Mouse (Mus musculus) heart, postnatal 10 days (tissue): ENCODE results near the gene Aurkb. TPM values are rescaled to one million over a fixed set of nuclear protein-coding genes. Genes with fewer than 3 reads are reported as not detected.

ENCODE experiments used
- DNase-seq, 2 experiments: peaks; one replicate each; pipeline ENCODE4 v3.0.0; 2021
- intact Hi-C: fragments of 180-260 bp; cut with DNase I; formaldehyde crosslinking; loops from one replicate; pipeline ENCODE4 v1.15.1; 2025
- total RNA-seq, 2 experiments: library from RNA; stranded (reverse); gene quantifications; 2 replicates each; pipeline ENCODE4 v1.2.3; 2021

Aurkb gene
- total RNA-seq, 2 experiments from 2014 or later = 11.6 to 15.4 TPM

DNA sequence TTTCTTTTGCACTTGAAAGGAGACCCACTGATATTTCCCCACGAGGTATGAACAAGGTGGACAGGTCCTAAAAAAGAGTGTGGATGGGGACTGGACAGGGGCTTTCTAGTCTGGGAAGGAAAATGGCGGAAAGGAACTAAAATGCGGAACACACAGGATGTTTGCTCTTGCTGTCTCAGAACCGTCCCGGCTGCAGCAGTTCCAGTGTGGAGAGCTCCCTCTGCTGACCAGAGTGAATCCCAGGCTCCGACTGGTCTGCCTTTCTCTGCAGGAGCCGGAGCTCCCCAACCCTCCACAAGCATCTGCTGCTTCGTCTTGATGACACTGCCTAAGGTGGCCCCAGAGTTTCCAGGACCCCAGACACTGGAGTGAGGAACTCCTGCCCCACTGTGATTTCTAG lies 9.6 kb upstream of the Aurkb start:
- intact Hi-C loops = loop anchor here (1.0 to 5.0 kb wide), 3 partner anchors 20 to 129 kb away; partner anchors contain the start of gene Slc25a35
- DNase-seq = peak; percentile 92

DNA sequence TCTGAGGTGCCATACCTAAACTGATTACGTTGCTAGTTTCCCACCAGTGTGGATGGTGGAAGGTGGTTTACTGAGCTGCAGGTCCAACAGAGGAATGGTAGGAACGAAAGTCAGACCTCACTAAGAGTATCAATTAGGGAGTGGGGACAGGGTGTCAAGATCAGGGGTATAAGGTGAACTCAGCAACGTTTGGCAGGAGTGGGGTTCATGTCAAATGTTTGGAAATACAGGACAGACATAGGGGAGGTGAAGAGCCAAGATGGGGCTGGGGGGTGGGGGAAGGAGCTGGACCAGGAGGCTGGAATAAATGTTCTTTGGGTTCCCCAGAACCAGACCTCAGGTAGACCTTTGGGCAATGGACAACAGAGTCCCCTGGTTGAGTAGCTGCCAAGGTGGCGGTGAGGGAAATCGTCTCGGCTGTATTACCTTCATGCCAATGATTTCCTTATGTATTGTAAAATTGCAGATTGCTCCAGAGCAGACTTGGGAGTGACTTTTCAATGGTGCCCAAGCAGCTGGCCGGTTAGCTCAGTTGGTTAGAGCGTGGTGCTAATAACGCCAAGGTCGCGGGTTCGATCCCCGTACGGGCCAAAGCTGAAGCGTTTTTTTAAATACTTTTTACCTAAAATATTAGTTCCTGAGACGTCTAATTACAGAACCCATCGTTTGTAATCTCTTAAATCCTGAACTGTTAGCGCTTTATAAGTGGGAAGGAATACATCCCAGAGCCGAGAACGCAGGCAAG lies 8.8 kb upstream of the Aurkb start:
- intact Hi-C loops = loop anchor here (1.0 to 5.0 kb wide), 3 partner anchors 20 to 130 kb away; partner anchors contain the start of gene Slc25a35
- DNase-seq = peak; percentile 88 to 91

DNA sequence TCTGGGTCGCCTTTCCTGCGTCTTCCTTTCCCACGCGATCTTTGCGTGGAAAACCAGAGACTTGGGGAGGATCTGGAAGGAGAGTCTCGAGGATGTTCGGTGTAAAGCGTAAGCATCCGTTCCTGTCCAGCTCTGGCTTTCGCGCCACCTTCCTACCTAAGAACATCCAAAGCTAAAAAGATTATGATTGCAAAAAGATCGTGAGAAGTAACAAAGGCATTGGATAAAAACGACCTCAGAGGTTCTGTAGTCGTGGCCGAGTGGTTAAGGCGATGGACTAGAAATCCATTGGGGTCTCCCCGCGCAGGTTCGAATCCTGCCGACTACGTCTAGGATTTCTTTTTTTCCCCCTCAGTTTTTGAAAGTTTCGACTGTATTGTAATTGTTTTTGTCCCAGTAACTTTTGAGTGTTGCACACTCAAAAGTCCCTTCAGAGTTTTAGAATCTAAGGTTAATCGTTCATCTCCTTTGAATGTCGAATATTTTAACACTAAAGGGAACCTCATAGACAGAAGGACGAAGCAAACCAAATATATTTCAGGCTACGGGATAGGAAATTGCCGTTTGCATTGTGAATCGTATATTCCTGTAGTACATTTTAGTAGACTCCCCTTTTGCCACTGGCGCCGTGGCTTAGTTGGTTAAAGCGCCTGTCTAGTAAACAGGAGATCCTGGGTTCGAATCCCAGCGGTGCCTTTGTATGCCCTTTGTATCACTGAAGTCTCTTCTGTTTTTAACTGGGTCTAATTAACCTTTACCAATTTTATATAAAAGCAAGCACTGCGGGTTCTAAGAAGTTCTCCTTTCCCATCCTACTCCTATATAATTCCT lies 8.0 kb upstream of the Aurkb start:
- DNase-seq = peak; percentile 88 to 91
- intact Hi-C loops = loop anchor here (2.0 to 5.0 kb wide), 2 partner anchors 70 to 131 kb away; partner anchors contain the start of gene Slc25a35

DNA sequence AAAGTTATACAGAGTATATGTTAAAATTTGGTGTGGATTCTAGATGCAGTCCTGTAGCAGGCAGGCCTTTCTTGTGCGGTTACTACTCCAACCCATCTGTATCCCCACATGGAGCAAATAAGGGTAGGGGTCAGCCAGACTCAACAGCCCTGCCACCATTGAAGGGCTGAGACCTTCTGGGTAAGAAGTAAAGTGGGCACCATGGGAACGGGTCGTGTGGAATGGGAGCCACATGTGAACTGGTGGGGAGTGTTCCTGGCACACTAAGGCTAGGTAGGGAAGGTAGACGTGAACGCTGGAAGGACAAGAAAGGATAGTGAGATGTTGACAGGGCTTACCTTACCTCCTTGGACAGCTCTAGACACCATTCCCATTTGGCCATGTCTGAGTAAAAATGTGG lies 7.3 kb upstream of the Aurkb start:
- intact Hi-C loops = loop anchor here (5.0 kb wide), 1 partner anchor 71 kb away; the partner anchor contains the start of gene Slc25a35
- peak; percentile 8 to 23 for DNase-seq

DNA sequence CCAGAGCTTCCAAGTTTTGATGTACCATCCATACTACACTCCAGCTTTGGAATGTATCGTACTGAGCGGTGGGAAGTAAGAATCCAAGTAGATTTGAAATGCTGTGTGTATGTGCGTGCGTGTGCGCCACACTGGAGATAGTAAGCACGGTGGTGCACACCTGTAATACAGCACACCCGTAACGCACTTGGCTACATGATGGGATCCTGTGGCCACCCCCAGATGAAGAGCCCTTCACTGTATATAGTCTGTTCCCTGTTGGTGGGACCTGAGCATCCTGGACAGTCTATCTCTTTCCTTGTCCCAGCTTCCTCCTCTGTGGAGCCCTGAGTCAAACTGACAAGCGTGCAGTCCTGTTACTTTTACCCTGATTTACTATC lies 938 bp downstream of the Aurkb start:
- intact Hi-C loops = no loop called here

DNA sequence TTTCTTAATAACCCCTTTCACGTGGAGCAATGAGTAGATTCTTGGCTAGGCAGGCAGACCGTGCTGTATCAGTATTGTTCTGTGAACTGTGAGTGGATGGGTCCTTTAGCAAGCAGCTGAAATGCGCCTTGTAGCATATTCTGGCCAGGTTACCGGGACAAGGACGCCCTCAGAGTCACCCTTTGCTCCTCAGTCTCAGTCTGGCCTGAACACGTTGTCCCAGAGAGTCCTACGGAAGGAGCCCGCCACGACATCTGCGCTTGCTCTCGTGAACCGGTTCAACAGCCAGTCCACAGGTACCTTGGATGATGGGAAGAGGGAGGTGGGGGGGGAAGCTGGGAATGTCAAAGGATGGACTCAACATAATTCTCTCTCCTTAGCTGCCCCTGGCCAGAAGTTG lies 2.1 kb downstream of the Aurkb start:
- intact Hi-C loops = no loop called here
- DNase-seq = no peak

More for the DNA sequence above, 938 bp downstream of the Aurkb start:
- DNase-seq = no peak

DNA sequence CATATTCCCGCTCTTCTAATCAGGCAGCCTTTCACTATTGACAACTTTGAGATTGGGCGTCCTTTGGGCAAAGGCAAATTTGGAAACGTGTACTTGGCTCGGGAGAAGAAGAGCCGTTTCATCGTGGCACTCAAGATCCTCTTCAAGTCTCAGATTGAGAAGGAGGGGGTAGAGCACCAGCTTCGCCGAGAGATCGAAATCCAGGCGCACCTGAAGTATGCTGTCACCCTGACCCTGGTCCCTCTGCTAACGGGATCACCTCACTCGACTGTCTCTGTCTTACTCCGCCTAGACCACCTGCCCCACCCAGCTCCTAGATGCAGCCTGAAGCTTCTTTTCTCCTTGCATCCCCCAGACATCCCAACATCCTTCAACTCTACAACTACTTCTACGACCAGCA lies 2.7 kb downstream of the Aurkb start:
- no peak for DNase-seq
- intact Hi-C loops = no loop called here

DNA sequence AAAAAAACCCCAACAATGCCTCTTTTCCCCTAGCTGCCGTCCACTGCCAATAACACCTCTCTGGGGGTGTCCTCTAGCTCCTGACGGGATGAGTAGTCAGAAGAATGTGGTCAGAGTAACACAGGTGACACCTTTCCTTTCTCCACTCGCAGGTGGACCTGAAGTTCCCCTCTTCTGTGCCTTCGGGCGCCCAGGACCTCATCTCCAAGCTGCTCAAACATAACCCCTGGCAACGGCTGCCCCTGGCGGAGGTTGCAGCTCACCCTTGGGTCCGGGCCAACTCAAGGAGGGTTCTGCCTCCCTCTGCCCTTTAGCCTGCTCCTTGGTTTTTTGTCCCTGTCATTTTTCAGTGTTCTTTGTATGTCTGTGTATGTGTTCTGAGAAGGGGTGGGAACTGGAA lies 5.3 kb downstream of the Aurkb start:
- intact Hi-C loops = no loop called here
- no peak for DNase-seq

DNA sequence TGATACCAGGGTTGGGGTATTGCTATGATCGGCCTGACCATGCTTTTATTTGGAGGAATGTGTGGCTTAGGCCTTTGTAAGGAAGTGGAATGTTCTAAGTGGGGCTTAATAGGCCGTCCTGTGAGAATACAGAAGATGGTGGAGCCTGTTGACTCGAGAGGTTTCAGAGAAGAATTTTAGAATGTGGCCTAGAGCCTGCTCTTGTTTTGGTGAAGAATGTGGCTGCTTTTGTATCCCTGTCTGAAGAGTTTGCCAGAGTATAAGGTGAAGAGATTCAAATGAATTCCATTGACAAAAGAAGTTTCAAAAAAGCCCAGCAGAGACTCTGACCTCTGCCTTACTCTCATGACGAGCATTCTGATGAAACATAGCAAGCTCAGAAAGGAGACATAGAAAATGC lies 6.3 kb downstream of the Aurkb start:
- intact Hi-C loops = no loop called here

DNA sequence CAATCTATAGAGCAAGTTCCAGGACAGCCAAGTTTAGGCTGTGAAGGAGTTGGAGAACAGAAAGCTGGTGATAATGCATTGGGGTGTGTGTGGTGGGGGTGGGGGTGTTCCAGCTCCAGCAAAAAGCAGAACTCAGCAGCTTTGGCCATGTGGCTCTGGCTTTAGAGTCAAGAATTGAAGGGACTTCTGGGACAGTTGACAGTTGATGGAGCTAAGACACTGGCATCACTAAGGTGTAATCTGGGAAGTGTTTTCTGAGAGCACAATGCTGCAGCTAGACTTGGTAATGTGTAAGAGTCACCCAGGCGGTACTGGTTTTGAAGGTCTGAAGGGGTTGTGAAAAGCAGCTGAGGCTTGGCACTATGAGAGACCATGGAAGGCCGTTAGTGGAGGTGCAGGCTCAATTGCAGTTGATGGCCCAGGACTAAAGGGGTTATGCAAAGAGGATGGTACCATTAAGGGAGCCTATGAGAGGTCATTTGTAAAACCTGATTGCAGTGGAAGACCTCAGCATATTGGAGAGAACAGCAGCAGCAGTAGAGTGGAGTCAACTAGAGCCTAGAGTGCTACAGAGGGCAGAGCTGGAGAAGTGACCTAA lies 7.5 kb downstream of the Aurkb start:
- intact Hi-C loops = no loop called here
- DNase-seq = no peak

More for the DNA sequence above, 6.3 kb downstream of the Aurkb start:
- no peak for DNase-seq

DNA sequence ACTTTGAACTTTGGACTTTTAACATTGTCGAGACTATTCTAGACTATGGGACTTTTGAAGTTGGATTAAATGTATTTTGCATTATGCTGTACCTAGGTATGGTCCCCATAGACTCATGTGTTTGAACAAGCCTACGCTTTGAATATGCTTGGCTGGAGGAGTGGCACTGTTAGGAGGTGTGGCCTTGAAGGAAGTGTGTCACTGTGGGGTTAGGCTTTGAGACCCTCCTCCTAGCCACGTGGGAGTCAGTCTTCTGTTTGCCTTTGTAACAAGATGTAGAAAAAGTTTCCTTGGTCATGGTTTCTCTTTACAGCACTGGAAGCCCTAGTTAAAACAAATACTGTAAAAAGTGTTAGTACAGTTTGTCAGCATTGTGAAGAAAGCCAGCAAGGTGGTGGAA lies 8.4 kb downstream of the Aurkb start:
- intact Hi-C loops = no loop called here
- DNase-seq = no peak

DNA sequence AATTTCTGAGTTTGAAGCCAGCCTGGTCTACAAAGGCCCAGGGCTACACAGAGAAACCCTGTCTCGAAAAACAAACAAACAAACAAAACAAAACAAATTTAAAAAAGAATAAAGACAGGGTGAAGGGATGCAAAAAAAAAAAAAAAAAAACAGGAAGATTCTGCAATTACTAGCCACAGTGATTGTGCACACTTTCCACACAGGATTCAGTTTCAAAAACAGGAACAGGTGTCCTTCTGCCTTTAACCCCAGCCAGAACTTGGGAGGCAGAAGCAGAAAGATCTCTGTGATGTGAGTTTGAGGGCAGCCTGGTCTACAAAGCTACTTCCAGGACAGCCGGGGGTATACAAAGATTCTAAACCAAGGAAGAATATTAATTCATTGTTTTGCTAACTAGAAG lies 12.8 kb downstream of the Aurkb start:
- no peak for DNase-seq
- intact Hi-C loops = no loop called here

DNA sequence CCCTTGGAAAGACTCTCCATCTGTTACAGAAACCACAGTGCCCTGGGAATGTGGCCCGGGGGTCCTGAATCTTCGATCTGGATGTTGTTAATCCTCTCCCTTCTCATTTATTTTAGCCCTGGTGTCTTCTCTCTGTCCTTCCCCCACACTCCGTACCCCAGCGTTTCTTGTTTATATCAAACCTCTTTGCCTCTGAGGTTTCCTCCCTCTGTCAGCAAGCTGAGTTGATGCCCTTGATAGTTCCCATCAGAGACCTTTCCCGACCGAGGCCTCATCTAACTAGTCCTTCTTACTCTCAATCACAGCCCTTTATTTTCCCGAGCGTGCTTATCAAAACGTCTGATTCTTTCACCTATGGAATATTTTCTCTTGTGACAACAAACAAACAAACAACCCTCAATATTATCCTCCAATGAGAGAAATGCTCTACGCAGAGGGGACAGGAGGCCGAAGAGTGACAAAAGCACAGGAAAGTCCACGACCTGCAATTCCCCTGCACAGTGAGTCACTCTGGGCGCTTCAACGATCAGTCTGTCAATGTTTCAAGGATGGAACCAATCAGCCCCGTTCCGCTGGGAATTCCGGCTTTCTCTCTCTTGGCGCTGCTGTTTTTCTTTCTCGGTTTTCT lies 13.4 kb downstream of the Aurkb start:
- DNase-seq = no peak

DNA sequence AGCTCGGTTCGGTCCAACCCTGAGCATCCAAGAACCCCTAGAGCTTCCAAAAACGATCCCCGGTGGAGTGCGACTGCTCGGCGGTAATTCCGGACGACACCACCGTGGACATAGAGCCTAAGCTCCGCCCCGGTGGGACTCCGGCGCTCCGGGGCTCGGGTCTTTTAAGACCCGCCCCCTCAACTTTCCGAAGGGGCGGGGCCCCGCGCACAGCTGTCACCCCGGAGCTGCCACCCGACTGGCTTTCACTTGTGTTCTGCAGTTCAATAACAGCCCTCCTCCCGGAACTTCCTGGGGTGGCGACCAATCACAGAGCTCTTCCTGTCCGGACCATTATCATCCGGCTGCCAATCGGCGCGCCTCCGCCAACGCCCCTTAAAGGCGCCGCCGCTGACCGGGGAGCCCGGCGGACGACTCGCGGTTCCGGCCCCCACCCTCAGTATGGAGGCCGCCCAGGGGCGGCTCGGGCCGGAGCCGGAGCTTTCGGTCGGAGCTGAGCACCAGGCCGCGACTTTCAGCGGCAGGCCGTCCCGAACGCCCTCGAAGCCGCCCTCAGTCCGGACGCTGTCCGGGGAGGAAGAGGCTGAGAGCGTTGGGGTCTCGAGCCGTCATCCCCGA lies 14.0 kb downstream of the Aurkb start, which contains the start of gene Borcs6:
Gene Borcs6, plus strand, starts transcription at position 361 of the 618 bp plus-strand sequence.
- peak; percentile 96 to 97 for DNase-seq
- intact Hi-C loops = no loop called here

More for the DNA sequence above, 13.4 kb downstream of the Aurkb start:
- intact Hi-C loops = no loop called here

DNA sequence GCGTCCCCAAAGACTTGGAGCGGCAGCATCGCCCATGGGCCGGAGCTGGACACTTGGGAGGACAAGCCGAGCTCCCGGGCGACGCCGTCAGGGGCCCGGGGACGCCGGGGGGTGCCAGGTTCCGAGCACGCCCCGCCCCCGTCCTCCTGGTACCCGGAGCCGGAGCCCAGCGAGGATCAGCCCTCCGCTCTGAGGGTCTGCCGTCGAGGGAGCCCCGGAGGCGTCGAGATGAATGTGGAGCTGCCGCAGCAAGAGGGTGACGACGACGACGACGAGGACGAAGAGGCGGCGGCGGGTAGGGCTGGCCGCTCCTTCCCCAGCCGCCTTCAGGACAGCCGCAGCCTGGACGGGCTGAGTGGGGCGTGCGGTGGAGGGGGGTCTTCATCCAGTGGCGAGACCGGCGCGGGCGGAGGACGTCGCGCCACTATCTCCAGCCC lies 14.5 kb downstream of the Aurkb start:
- intact Hi-C loops = no loop called here
- DNase-seq = no peak

DNA sequence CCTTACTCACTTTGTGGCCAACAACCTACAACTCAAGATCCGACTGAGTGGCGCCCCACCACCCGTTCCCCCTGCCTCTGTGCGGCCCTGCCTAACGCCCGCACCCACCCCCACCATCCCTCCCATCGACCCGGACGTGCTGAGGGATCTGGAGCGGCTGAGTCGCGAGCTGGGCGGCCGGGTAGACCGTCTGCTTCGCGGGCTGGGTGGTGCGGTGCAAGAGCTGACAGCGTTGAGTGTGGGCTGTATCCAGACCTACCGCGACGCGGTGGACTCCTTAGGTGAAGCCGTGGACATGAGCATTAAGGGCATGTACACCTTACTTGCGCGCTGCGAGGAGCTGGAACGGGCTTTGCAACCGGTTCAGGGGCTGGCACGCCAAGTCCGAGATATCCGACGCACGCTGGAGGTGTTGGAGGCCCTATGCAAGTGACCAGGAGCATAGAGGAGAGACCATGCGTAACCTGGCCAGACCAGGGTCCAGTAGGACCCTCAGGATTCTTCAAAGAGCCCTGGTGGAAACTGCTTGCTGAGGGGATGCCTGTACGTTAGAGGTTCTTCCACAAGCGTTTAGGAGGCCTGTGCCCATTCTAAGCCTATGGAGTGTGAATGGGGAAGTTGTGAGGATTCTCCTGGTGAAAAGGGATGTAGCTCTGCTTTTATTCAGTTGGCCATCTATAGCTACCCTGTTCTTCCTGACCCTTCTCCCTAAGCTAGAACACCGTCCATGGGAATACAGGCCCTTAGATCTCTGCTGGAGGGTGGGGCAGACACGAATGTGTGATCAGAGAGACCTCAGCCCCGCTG lies 15.2 kb downstream of the Aurkb start:
- intact Hi-C loops = no loop called here
- peak; percentile 40 to 61 for DNase-seq

DNA sequence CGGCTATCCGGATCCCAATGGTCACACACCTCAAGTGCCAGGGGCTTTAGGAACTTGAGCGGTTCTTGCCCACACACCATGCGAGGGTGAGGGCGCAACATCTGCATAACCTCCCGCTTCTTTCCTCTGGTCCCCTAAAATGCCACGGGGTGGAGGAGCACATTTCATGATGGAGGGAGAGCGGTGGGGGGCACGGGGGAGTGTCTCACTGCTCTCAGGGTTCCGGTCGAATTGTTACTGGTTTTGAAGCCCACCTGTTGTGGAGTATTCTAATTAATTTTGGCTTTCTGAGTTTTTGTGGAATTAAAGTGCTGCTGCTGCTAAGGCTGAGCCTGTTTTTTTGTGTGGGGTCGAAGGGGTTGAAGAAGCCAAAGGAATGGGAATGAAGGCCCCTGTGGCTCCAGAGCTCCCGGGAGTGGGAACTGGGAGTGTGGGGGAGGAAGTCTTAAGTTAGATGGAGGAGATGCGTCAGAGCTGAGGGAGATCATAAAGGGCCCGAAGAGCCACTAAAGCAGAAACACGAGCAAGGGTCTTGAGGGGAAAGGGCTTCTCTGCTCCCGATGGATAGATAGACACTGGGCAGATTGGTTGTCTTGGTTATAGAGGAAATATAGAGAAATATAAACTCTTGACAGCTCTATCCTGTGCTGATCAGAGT lies 15.9 kb downstream of the Aurkb start:
- intact Hi-C loops = no loop called here
- peak in 1 of 2 experiments; percentile 17 for DNase-seq

DNA sequence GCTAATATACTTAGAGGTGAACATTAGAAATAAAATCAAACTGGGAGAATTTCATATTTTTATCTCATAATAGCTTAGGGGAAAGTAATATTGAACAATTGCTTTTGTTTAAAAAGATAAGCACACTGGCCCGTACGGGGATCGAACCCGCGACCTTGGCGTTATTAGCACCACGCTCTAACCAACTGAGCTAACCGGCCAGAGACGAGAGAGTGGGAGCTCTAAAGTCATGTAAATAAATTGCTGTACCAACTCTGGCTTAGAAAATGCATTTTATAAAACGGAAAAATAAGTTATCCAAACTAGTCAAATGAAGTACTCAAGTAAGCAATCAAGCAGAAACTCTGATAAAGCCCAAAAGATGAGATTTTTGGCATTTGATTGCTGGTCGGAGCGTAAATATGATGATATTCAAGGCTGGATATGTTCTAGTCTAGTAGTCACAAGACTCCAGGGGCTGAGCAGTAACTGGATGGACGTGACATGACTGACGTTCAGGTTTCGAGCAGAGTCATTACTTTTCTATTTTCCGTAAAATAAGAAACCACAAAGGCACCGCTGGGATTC lies 16.8 kb downstream of the Aurkb start:
- peak; percentile 81 to 82 for DNase-seq
- intact Hi-C loops = no loop called here
